8 mouse cellular contexts compared by ENCODE assay signal in the genomic region with DNA sequence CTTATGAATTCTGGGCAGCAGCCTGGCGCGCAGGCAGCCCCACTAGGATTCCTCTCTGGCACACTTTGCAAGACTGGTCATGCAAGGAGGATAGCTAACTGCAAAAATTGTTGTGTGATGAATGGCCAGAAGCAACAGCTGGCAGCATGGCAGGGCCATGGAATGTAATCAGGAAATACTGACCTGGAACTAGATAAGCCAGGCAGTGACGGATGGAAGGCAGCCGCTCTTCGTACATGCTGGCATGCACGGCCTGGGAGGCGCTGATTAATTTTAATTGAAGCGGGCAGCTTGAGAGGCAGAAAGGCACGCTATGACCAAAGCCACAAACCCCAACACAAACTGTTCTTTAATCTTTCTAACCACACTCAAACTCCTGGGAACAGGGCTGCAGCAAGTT. TPM values are rescaled to one million over a fixed set of nuclear protein-coding genes. Genes with fewer than 3 reads are reported as not detected.
DNase-seq lines count a peak whose midpoint lies in the region; ATAC-seq lines count a peak whose summit lies in the region.

No protein-coding gene starts in this region.

- no peaks in the 10 kb centered on the region for H3K27me3 ChIP-seq in midbrain, embryonic 14.5 days (ENCODE audit: control insufficient read depth, insufficient read depth, low read length)
- H3K27me3 ChIP-seq in midbrain, embryonic 13.5 days: no peaks in the 10 kb centered on the region
- H3K27me3 ChIP-seq in intestine, embryonic 16.5 days (replicated peaks; ENCODE audit: control insufficient read depth, insufficient read depth, low read length): no peaks in the 10 kb centered on the region

- peak; percentile 17 for DNase-seq in midbrain, embryonic 14.5 days
- peak; percentile 59 for DNase-seq in fibroblast of lung, adult 2 months (ENCODE audit: low read depth)
- DNase-seq in lung, adult 18-20 months: peak; percentile 44 to 62
- no peak for DNase-seq in frontal cortex, adult 2 months (ENCODE audit: extremely low spot score in 1 of 2, low spot score in 1 of 2)
- DNase-seq in B cell, adult 2 months: no peak
- DNase-seq in thymus, postnatal 36 days: no peak

- H3K4me1 ChIP-seq in midbrain, embryonic 14.5 days (ENCODE audit: control insufficient read depth, insufficient read depth, low read length): no peaks in the 10 kb centered on the region
- H3K4me1 ChIP-seq in midbrain, embryonic 13.5 days (replicated peaks): peaks cover 10% of the 10 kb centered on the region
- H3K4me1 ChIP-seq in intestine, embryonic 16.5 days (ENCODE audit: control insufficient read depth, insufficient read depth, low read length): peaks cover 8% of the 10 kb centered on the region; the same call in 1 of the 2 replicates

- no peak overlapping the region for H3K9ac ChIP-seq in midbrain, embryonic 14.5 days (replicated peaks; ENCODE audit: low read length)
- H3K9ac ChIP-seq in midbrain, embryonic 13.5 days (replicated peaks): no peak overlapping the region
- H3K9ac ChIP-seq in intestine, embryonic 16.5 days (ENCODE audit: low read depth, low read length): no peak overlapping the region

- no peaks in the 10 kb centered on the region for H3K36me3 ChIP-seq in midbrain, embryonic 14.5 days (ENCODE audit: control insufficient read depth, insufficient read depth, low read length)
- H3K36me3 ChIP-seq in midbrain, embryonic 13.5 days: no peaks in the 10 kb centered on the region
- H3K36me3 ChIP-seq in intestine, embryonic 16.5 days (ENCODE audit: control insufficient read depth, insufficient read depth, low read length): no peaks in the 10 kb centered on the region

- H3K4me2 ChIP-seq in midbrain, embryonic 14.5 days (ENCODE audit: low read length): no peak overlapping the region
- H3K4me2 ChIP-seq in midbrain, embryonic 13.5 days (replicated peaks): no peak overlapping the region
- H3K4me2 ChIP-seq in intestine, embryonic 16.5 days (ENCODE audit: low read depth, low read length): peak overlapping the region; percentile 14; the same call in 1 of the 2 replicates

- H3K4me3 ChIP-seq in midbrain, embryonic 14.5 days (replicated peaks; ENCODE audit: low read depth, low read length): no peak overlapping the region
- H3K4me3 ChIP-seq in midbrain, embryonic 13.5 days (replicated peaks): no peak overlapping the region
- no peak overlapping the region for H3K4me3 ChIP-seq in intestine, embryonic 16.5 days (ENCODE audit: low read length)

- no peaks in the 10 kb centered on the region for H3K9me3 ChIP-seq in midbrain, embryonic 14.5 days (ENCODE audit: control insufficient read depth, low read length)
- H3K9me3 ChIP-seq in midbrain, embryonic 13.5 days: no peaks in the 10 kb centered on the region
- H3K9me3 ChIP-seq in intestine, embryonic 16.5 days (ENCODE audit: control insufficient read depth, low read length): no peaks in the 10 kb centered on the region

- no peak overlapping the region for H3K27ac ChIP-seq in midbrain, embryonic 14.5 days (replicated peaks; ENCODE audit: low read depth, low read length)
- no peak overlapping the region for H3K27ac ChIP-seq in midbrain, embryonic 13.5 days
- no peak overlapping the region for H3K27ac ChIP-seq in intestine, embryonic 16.5 days (ENCODE audit: low read length)

- ATAC-seq in midbrain, embryonic 14.5 days (ENCODE audit: low FRiP score, low TSS enrichment): no peak
- no peak for ATAC-seq in midbrain, embryonic 13.5 days
- peak; percentile 46; the same call in 1 of the 2 replicates for ATAC-seq in intestine, embryonic 16.5 days

- 68% methylated on average over 9 of the region's 9 CpGs for WGBS in midbrain, embryonic 14.5 days
- WGBS in midbrain, embryonic 13.5 days: 75% methylated on average over 9 of the region's 9 CpGs
- WGBS in intestine, embryonic 16.5 days: 37% methylated on average over 9 of the region's 9 CpGs

RNA-seq across cellular contexts. Expression of a gene that starts 13.8 kb away (rescaled TPM):
- 66.9 and 88.1 TPM in 2 replicates for polyA plus RNA-seq in midbrain, embryonic 14.5 days (2014; fragmentation: Nextera tagmentation; extraction: Ambion mirVana)
- 68.6 and 78.7 TPM in 2 replicates for polyA plus RNA-seq in midbrain, embryonic 13.5 days (2015; fragmentation: Nextera tagmentation; extraction: Ambion mirVana)
- polyA plus RNA-seq in intestine, embryonic 16.5 days (2015; fragmentation: Nextera tagmentation; extraction: Ambion mirVana): 33.4 and 37.2 TPM in 2 replicates
- polyA plus RNA-seq in frontal cortex, adult 2 months (2012; rRNA removed): 52.6 and 61.2 TPM in 2 replicates

Comparison
In these comparisons a context has a peak if more than half of its experiments do, and no peak if none do; other contexts are left out.
1. DNase-seq: peak in midbrain, embryonic 14.5 days (single experiment), fibroblast of lung, adult 2 months (single experiment) and lung, adult 18-20 months (2 of 2); none in frontal cortex, adult 2 months (0 of 2), B cell, adult 2 months (0 of 2) and thymus, postnatal 36 days (0 of 2).